Mouse (Mus musculus): ENCODE data around the gene Hist1h2be.
"Not testable (repeated sequence)": the region's sequence is repeated elsewhere in the genome, so short reads cannot be mapped to it uniquely, and the experiment has no call there.

Hist1h2be gene

DNA sequence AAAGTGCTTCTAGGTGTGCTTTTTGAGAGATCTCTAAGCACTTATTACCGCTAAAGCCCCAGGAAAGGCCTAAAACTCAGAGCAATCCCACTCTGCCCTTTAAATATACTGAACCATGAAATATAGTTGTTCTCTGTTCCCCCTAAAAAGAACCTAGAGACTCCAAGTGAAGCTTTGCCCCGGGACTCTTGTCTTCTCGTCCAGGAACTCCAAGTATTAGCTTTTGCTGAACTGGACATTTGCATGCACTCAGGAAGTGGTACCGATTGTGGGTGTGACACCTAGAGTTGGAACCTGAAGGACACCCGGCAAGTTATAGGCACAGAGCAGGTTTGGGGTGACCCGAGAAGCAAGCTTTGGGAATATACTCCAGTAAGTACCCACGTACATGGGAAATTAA, 29.7 kb downstream of the Hist1h2be start:
- DNase-seq: no peak

DNA sequence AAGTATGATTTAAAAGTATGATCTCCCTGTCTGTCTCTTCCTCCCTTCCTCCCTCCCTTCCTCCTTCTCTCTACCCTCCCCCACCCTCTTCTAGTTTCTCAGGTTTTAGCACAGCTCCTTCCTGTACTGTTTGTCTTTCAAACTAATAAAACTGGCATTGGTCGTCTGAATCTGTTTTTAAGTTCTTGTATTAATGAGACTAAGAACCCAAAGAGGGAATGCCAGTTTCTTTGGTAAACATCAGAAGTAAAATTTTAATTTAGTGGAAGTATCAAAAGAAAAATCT, 34.0 kb downstream of the Hist1h2be start:
- no peak for DNase-seq

DNA sequence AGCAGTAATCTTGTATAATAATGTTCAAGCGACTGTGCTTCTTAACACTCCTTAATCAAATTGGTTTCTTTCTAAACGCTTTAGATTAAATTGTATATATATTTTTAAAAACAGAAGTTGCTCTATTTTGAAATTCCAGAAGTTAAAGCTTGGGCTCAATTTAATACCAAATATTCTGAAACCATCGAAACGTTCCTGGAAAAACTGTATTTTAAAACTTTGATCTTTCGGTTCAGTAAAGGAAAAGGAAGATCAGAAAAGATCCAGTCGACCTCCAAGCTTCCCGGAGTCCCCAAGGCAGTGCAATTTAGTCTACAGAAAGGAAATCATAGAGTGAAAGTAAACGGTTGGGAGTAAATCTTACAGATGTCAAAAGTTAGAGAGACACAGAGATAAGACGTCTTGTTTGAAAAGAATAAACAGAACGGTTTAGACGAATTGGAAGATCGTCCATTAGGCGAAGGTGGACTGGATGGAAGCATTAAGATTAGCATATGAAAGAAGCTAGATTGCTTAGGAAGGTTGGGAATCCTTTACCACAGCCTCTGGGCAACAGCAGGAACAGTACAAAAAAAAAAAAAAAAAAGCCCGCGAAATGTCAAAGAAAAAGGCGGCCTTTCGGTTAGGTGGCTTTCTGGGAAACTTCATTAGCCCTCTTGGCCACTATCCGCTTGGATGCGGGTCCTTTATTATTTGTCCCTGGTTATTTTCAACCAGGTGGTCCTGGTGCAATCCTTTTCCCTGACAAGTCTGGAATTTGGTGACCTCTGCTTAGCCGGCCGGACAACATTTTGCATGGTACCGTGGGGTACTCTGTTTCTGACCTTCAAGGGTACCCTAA, 34.6 kb downstream of the Hist1h2be start:
- no peak for DNase-seq

DNA sequence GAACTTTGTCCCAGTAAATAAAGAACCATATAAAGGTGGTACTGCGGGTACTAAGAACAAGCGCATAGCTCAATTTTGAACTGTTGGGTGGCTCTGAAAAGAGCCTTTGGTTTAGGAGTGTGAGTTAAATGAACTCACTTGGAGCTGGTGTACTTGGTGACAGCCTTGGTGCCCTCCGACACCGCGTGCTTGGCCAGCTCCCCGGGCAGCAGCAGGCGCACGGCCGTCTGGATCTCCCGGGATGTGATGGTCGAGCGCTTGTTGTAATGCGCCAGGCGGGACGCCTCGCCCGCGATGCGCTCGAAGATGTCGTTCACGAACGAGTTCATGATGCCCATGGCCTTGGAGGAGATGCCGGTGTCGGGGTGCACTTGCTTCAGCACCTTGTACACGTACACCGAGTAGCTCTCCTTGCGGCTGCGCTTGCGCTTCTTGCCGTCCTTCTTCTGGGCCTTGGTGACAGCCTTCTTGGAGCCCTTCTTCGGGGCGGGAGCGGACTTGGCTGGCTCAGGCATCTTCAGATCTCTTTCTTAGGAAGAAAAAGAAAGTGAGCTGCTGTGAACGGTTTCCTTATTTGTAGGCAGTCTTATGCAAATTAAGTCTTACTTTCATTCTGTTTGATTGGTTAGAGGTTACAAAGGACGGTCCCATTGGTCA, 35.4 kb downstream of the Hist1h2be start:
- peak; percentile 65 to 81 for DNase-seq

DNA sequence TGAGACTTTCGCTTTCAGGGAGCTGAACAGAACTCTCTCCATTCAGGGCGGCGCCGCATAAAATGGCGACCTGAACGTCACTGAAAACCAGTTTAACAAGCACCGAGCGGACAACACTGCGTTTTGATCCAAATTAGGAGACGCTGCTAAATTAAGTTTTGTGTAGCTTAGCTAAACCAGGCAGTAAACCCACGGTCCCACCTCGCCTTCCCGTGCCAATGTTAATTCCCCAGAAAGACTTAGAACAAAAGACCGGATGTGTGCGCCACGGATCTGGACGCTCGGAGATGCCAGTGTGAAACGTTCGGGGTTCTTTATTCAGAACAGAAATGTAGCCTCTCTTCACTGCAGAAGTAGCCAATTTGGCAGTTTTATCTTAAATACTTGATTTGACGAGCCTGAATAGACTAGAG, 35.9 kb downstream of the Hist1h2be start:
- peak; percentile 41 to 62 for DNase-seq

DNA sequence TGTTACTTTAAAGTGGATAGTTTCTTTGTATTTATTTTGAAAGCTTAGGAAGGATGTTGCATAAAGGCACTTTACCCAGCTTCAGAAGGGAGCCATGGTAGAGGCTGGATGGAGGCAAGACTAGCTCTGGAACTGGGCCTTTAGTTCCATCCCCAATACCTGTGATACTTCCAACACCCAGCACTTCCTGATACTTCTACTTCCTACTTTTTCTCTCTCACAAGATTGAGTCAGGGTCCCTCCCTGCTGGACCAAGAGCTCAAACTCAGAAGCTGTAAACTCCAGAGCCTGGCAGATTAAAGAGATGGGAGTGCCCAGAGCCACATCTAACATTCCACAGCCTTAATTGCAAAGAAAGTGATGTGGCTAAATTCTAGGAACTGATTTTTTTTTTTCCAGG, 36.6 kb downstream of the Hist1h2be start:
- no peak for DNase-seq

DNA sequence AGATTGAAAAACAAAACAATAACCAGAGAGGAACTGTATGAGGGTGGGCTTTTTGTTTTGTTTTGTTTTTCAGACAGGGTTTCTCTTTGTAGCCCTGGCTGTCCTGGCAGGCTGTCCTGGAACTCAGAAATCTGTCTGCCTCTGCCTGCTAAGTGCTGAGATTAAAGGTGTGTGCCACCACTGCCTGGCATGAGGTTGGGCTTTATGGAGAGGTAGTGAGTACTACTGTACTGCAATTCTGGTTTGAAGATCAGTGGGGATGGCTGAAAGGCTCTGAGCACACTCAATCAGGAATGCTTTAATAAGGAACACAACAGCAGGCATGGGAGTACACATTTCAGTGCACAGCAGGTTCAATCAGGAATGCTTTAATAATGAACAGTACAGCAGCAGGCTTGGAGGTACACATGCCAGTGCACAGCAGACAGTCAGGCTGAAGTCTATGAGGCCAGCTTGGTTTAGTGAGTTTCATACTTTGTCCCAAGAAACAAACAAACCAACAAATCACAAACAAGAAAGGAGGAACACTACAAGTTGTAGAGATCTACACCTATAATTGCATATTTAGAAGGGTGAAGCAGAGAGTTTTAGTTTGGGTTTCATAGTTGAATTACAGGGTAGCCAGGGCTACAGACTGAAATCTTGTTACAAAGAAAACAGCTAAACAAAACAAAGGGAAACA, 37.4 kb downstream of the Hist1h2be start:
- DNase-seq: no peak

DNA sequence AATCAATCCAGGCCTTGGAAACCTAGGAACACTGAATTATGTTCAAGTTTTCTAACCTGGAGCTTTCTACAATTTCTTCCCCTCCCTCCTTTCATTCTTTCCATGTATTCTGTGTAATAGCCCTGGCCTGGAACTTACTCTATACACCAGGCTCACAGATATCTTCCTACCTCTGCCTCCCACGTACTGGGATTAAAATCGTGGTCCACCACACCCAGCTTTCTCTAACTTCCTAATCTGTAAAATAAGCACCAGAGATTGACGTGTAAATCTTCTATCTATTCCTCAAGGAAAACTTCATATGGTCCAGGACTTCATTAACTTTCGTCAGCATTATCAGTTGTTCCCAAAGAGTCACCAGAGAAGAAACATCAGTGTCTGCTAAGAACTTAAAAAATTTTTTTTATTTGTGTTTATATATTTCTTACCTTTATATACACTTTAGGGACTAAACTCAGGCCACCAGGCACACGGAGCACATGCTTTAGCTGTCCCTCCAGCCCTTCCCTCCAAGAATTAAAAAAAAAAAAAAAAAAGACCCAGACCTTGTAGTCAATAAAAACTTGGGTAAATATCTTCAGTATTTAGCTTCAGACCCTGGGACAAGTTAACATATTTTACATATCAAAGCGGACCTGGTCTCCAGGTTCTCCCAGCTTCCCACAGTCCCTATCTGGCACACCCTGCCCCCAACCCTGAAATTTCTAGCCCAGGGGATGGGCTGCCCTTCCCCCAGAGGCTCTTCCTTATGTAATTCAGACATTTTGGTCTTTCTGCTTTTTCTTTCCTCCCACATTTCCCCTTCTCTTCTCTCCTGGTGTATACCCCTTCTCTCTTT, 38.5 kb downstream of the Hist1h2be start:
- no peak for DNase-seq

DNA sequence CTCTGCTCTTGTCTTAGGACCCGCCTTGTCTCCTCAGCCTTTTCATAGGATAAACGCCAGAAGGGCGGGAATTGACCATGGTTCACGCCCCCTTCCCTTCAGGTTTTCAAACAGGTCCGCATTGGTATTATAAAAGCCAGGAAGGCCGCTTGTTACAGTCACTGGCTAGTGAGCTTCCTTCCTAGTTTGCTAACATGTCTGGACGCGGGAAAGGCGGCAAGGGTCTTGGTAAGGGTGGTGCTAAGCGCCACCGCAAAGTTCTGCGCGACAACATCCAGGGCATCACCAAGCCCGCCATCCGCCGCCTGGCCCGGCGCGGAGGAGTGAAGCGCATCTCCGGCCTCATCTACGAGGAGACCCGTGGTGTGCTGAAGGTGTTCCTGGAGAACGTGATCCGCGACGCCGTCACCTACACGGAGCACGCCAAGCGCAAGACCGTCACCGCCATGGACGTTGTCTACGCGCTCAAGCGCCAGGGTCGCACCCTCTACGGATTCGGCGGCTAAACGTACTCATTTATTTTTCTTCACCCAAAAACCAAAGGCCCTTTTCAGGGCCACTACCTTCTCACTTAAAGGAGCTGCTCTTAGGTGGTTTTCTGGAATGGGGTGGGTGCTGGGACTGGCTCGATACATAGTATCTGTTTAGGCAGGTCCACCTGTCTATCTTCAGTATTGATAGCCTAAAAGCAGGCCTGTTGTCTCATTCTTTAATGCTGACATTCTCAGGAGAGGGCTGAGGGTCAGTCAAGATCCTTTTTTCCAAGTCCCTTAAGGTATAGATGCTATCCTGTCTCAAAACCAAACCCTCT, 39.3 kb downstream of the Hist1h2be start, which contains the start of gene Hist1h4d:
TSS of gene Hist1h4d (plus strand) at position 191 of the 811 bp plus-strand sequence.
- DNase-seq: peak; percentile 89 to 97

DNA sequence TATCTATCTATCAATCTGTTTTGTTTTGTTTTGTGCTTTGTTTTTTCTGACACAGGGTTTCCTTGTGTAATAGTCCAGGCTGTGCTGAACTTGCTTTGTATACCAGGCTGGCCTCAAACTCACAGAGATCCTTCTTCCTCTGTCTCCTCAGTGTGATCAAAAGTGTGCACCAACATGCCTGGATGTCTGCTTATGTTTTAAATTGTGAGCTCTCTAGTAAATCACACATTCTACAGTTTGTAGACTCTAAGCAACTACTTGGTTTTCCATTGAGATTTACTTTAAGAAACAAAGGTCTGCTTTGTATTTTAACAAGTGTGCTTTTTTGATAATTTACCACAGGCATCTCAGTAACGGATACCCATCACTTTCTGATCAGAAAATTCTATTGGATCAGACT, 43.1 kb downstream of the Hist1h2be start:
- no peak for DNase-seq

DNA sequence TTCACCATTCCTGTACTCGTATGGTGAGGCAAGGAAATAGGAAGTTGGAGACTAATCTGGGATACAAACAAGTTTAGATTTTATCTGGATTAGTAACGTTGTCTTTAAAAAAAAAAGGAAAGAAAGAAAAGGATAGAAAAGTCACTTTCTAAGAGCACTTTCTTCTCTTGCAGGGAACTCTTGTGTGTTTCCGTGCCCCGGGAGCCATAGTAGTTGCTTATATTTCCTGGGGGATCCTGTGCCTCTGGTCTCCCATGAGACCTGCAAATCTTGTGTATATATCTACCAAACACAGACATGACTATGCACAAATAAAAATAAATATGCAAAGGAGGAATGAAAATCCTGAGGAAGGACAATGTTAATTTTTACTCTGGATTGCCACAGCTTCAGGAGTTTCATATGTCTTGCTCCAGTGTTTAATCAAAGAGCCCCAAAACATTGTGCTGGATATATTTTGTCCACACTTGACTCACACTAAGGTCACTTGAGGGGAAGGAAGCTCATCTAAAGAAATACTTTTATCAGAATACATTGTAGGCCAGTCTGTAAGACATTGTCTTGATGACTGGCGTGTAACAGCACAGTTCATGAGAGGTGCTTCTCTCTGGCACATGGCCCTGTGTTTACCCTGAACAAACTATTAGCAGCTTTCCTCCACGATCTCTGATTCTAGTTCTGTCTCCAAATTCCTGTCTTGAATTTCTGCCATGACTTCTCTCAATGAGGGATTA, 43.9 kb downstream of the Hist1h2be start:
- no peak for DNase-seq

DNA sequence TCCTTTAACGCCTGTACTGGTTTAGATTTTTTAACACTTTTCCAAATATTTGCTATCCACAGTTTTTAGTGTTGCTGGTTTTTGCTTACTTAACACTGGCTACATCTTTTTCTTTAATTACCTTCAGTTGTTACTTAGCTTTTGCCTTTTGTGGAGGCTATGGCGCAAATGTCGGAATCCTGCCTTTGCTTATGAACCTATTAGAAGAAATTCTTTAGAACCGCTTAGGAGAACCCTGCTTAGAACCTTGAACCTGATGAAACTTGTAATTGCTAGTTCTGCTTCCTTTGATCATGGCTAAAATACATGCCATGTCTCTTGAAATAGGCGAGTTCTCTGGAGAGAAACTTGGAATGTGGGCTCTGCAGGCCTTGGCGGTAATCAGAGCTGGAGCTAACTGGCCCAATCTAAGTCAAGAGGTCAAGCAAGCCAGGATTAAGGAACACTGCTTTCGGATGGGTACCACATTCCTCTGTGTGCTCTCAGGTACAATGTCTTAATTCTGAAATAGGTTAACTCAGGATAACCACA, 44.5 kb downstream of the Hist1h2be start:
- no peak for DNase-seq

DNA sequence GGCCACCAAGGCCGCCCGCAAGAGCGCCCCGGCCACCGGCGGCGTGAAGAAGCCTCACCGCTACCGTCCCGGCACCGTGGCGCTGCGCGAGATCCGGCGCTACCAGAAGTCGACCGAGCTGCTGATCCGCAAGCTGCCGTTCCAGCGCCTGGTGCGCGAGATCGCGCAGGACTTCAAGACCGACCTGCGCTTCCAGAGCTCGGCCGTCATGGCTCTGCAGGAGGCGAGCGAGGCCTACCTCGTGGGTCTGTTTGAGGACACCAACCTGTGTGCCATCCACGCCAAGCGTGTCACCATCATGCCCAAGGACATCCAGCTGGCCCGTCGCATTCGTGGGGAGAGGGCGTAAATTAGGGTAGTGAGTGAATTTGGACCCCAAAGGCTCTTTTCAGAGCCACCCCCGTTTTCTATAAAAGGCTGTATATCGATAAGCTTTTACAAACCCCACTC, 45.0 kb downstream of the Hist1h2be start:
- peak in 1 of 2 experiments; percentile 32 for DNase-seq

DNA sequence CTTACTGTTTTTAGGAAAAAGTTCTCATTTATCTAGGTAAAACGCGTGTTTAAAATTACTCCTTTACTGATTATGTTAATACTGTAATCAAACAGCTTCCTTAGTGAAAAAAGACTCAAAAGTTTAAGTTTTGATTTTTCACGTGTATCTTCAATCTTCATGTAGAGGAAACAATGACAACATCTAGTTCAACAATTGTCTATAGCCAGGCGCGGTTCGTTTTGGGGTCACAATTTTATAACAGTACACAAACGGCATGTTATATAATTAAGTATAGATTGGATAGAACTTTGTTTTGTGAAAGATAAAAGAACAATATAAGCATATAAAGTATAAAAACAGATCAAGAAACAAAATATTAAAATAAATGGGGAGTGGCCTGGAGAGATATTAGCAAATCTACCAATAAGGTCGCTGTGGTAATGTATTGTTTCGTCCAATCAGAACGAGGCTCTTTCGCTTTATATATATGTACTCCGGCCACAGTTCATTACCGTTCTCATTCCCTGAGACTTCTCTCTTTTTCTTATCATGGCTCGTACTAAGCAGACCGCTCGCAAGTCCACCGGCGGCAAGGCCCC, 45.6 kb downstream of the Hist1h2be start, which contains the start of gene Hist1h3d:
TSS of gene Hist1h3d (plus strand) at position 493 of the 581 bp plus-strand sequence.
- DNase-seq: peak in 1 of 2 experiments; percentile 32

DNA sequence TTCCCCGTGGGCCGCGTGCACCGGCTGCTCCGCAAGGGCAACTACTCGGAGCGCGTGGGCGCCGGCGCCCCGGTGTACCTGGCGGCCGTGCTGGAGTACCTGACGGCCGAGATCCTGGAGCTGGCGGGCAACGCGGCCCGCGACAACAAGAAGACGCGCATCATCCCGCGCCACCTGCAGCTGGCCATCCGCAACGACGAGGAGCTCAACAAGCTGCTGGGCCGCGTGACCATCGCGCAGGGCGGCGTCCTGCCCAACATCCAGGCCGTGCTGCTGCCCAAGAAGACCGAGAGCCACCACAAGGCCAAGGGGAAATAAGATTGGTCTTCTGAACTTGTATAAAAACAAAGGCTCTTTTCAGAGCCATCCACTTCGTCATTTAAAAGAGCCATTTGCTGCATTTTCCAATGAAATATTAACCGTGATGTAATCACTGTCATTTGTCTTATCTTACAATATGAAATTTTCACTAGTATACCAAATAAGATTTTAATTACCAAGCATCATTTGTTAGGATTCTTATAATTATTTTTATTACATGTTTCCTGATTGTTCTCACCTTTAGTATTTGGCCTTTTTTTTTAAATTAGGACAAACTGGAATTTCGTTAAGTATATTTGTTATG, 46.3 kb downstream of the Hist1h2be start:
- DNase-seq: not testable (repeated sequence)

DNA sequence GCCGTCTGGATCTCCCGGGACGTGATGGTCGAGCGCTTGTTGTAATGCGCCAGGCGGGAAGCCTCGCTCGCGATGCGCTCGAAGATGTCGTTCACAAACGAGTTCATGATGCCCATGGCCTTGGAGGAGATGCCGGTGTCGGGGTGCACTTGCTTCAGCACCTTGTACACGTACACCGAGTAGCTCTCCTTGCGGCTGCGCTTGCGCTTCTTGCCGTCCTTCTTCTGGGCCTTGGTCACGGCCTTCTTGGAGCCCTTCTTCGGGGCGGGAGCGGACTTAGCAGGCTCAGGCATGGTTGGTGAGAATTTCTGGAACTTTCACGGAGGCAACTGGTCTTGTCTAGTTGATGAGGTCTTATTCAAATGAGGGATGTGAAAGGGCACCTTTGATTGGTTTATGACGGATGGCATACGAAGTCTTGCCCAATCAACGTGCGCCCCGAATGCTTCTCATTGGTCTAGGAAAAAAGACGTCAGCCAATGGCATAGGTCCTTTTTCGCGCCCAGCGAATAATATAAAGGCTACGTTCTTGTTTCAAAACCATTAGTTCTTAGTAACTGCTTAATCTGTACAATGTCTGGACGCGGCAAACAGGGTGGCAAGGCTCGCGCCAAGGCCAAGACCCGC, 46.9 kb downstream of the Hist1h2be start, which contains the start of the genes Hist1h2bf and Hist1h2ad:
TSS of gene Hist1h2bf (minus strand) at position 299 of the 627 bp plus-strand sequence.
TSS of gene Hist1h2ad (plus strand) at position 484 of the 627 bp plus-strand sequence.
- DNase-seq: peak; percentile 81 to 94

DNA sequence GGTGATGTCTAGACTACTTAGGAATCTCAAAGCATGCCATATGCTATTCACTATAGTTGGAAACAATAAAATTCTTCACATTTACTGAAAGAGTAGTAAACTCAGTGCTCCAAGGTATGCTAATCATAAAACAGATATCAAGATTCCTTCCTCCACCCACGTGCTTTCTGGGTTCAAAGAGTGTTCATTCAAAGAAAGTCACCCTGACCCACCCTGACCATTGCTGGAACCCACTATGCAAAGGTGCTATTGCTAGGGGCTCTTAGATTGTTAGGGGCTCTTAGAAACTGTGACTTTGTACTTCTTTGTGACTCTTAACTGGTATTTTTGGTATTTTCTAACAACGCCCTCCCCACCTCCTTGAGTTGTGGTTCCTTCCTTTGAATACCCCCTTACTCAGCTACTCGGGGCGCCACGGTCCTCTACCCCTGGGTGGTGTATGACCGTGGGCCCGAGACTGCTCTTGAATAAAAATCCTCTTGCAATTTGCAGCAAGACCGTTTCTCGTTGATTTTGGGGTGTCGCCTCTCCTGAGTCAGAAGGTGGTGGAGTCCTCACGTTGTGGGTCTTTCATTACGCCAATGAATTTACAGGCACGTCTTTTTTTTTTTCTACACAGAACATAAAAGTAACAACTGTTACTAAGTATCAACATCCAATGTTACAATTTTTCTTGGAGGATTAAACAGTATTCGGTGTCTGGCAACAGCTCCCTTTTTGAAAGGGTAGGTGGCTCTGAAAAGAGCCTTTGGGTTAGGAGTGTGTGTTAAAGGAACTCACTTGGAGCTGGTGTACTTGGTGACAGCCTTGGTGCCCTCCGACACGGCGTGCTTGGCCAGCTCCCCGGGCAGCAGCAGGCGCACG, 47.7 kb downstream of the Hist1h2be start:
- peak in 1 of 2 experiments; percentile 29 for DNase-seq

All from thymus, adult 18-20 months (tissue).